Mouse (Mus musculus): ENCODE results near the gene Wfdc15a. TPM values are rescaled to one million over a fixed set of nuclear protein-coding genes. Genes with fewer than 3 reads are reported as not detected.
"Not testable (repeated sequence)": the region's sequence is repeated elsewhere in the genome, so short reads cannot be mapped to it uniquely, and the experiment has no call there.

Wfdc15a gene
- polyA plus RNA-seq (2016; fragmentation: Nextera tagmentation; extraction: Ambion mirVana): not detected in 2 replicates

GRCm38 (mm10) chr2:164199626-164200327 is at the start of gene Wfdc15a:
TSS of gene Wfdc15a (minus strand) at chr2:164200130.
- 72% methylated on average over 20 of the region's 20 CpGs for WGBS

GRCm38 (mm10) chr2:164238366-164238765 is 38.4 kb upstream of the Wfdc15a start, which contains the start of gene Svs2:
TSS of gene Svs2 (minus strand) at chr2:164238466.
- no peak for ATAC-seq (ENCODE audit: insufficient number of reproducible peaks, low FRiP score)

More at GRCm38 (mm10) chr2:164199626-164200327, at the start of gene Wfdc15a:
- Histone ChIP-seq H3K36me3 (no peaks in the 10 kb centered on the region), H3K9me3 (replicated peaks) (no peaks in the 10 kb centered on the region), H3K27me3 (replicated peaks) (no peaks in the 10 kb centered on the region), H3K4me2 (no peak within 1 kb of the TSS), H3K9ac (no peak within 1 kb of the TSS), H3K4me3 (no peak within 1 kb of the TSS), H3K27ac (ENCODE audit: poor library complexity, severe bottlenecking) (no peak within 1 kb of the TSS), H3K4me1 (replicated peaks) (no peaks in the 10 kb centered on the region)
- no peak for ATAC-seq (ENCODE audit: insufficient number of reproducible peaks, low FRiP score)

GRCm38 (mm10) chr2:164232671-164233070 is 32.7 kb upstream of the Wfdc15a start:
- no peaks in the 10 kb centered on the region for H3K36me3 ChIP-seq
- 82% methylated on average over 8 of the region's 8 CpGs for WGBS
- no peak overlapping the region for H3K4me2 ChIP-seq
- no peak overlapping the region for H3K27ac ChIP-seq (ENCODE audit: poor library complexity, severe bottlenecking)
- no peak overlapping the region for H3K9ac ChIP-seq
- no peak overlapping the region for H3K4me3 ChIP-seq
- H3K4me1 ChIP-seq (replicated peaks): no peaks in the 10 kb centered on the region
- no peaks in the 10 kb centered on the region for H3K9me3 ChIP-seq (replicated peaks)
- no peak for ATAC-seq (ENCODE audit: insufficient number of reproducible peaks, low FRiP score)
- H3K27me3 ChIP-seq (replicated peaks): no peaks in the 10 kb centered on the region

More at GRCm38 (mm10) chr2:164238366-164238765, 38.4 kb upstream of the Wfdc15a start, which contains the start of gene Svs2:
- Histone ChIP-seq H3K4me2 (no peak within 1 kb of the TSS), H3K9me3 (replicated peaks) (no peaks in the 10 kb centered on the region), H3K36me3 (no peaks in the 10 kb centered on the region), H3K27me3 (replicated peaks) (no peaks in the 10 kb centered on the region), H3K27ac (ENCODE audit: poor library complexity, severe bottlenecking) (no peak within 1 kb of the TSS), H3K4me1 (replicated peaks) (0 out of 2 replicates have a peak, but pooled peaks cover 6% of the 10 kb centered on the region), H3K9ac (no peak within 1 kb of the TSS), H3K4me3 (no peak within 1 kb of the TSS)
- WGBS: 82% methylated on average over 3 of the region's 3 CpGs

- 72% methylated on average over 8 of the region's 8 CpGs for WGBS
- no peak for ATAC-seq (ENCODE audit: insufficient number of reproducible peaks, low FRiP score)
These were observed 28.6 kb upstream of the Wfdc15a start for GRCm38 (mm10) chr2:164228361-164229070.

GRCm38 (mm10) chr2:164221522-164221921 is 21.6 kb upstream of the Wfdc15a start, which contains the start of gene Wfdc15b:
TSS of gene Wfdc15b (minus strand) at chr2:164221660.
- WGBS: 76% methylated on average over 11 of the region's 11 CpGs
- no peak for ATAC-seq (ENCODE audit: insufficient number of reproducible peaks, low FRiP score)
- Histone ChIP-seq H3K4me1 (replicated peaks) (no peaks in the 10 kb centered on the region), H3K36me3 (no peaks in the 10 kb centered on the region), H3K9me3 (replicated peaks) (no peaks in the 10 kb centered on the region), H3K9ac (no peak within 1 kb of the TSS), H3K4me2 (no peak within 1 kb of the TSS), H3K27ac (ENCODE audit: poor library complexity, severe bottlenecking) (no peak within 1 kb of the TSS), H3K27me3 (replicated peaks) (no peaks in the 10 kb centered on the region), H3K4me3 (no peak within 1 kb of the TSS)

More at GRCm38 (mm10) chr2:164228361-164229070, 28.6 kb upstream of the Wfdc15a start:
- H3K4me1 ChIP-seq (replicated peaks): no peaks in the 10 kb centered on the region
- no peak overlapping the region for H3K4me3 ChIP-seq
- no peaks in the 10 kb centered on the region for H3K9me3 ChIP-seq (replicated peaks)
- no peak overlapping the region for H3K9ac ChIP-seq
- no peaks in the 10 kb centered on the region for H3K36me3 ChIP-seq
- no peaks in the 10 kb centered on the region for H3K27me3 ChIP-seq (replicated peaks)
- H3K4me2 ChIP-seq: no peak overlapping the region
- H3K27ac ChIP-seq (ENCODE audit: poor library complexity, severe bottlenecking): no peak overlapping the region

GRCm38 (mm10) chr2:164219295-164219694 is 19.4 kb upstream of the Wfdc15a start:
- no peak for ATAC-seq (ENCODE audit: insufficient number of reproducible peaks, low FRiP score)
- H3K27ac ChIP-seq (ENCODE audit: poor library complexity, severe bottlenecking): no peak overlapping the region
- no peak overlapping the region for H3K4me2 ChIP-seq
- no peaks in the 10 kb centered on the region for H3K36me3 ChIP-seq
- H3K9ac ChIP-seq: no peak overlapping the region
- H3K27me3 ChIP-seq (replicated peaks): no peaks in the 10 kb centered on the region
- no peaks in the 10 kb centered on the region for H3K9me3 ChIP-seq (replicated peaks)
- no peaks in the 10 kb centered on the region for H3K4me1 ChIP-seq (replicated peaks)
- WGBS: 77% methylated on average over 9 of the region's 9 CpGs
- H3K4me3 ChIP-seq: no peak overlapping the region

GRCm38 (mm10) chr2:164212711-164213110 is 12.8 kb upstream of the Wfdc15a start:
- no peak for ATAC-seq (ENCODE audit: insufficient number of reproducible peaks, low FRiP score)
- no peak overlapping the region for H3K4me3 ChIP-seq
- H3K27ac ChIP-seq (ENCODE audit: poor library complexity, severe bottlenecking): no peak overlapping the region
- no peaks in the 10 kb centered on the region for H3K4me1 ChIP-seq (replicated peaks)
- H3K27me3 ChIP-seq (replicated peaks): no peaks in the 10 kb centered on the region
- WGBS: 75% methylated on average over 5 of the region's 5 CpGs
- no peak overlapping the region for H3K9ac ChIP-seq
- no peaks in the 10 kb centered on the region for H3K36me3 ChIP-seq
- H3K9me3 ChIP-seq (replicated peaks): peaks cover 5% of the 10 kb centered on the region; the same call in 1 of the 2 replicates
- no peak overlapping the region for H3K4me2 ChIP-seq

- Histone ChIP-seq H3K9me3 (replicated peaks) (peaks cover 5% of the 10 kb centered on the region; the same call in 1 of the 2 replicates), H3K9ac (no peak overlapping the region), H3K27ac (ENCODE audit: poor library complexity, severe bottlenecking) (no peak overlapping the region), H3K4me1 (replicated peaks) (no peaks in the 10 kb centered on the region), H3K27me3 (replicated peaks) (no peaks in the 10 kb centered on the region), H3K4me3 (no peak overlapping the region), H3K36me3 (no peaks in the 10 kb centered on the region), H3K4me2 (no peak overlapping the region)
- 90% methylated on average over 4 of the region's 4 CpGs for WGBS
- no peak for ATAC-seq (ENCODE audit: insufficient number of reproducible peaks, low FRiP score)
These were observed 11.0 kb upstream of the Wfdc15a start for GRCm38 (mm10) chr2:164210892-164211291.

GRCm38 (mm10) chr2:164206676-164207075 is 6.7 kb upstream of the Wfdc15a start:
- no peak overlapping the region for H3K9ac ChIP-seq

GRCm38 (mm10) chr2:164206011-164206410 is 6.1 kb upstream of the Wfdc15a start:
- not testable (repeated sequence) for H3K9ac ChIP-seq; H3K4me2 ChIP-seq; ATAC-seq (ENCODE audit: insufficient number of reproducible peaks, low FRiP score); H3K36me3 ChIP-seq; H3K4me3 ChIP-seq; H3K27ac ChIP-seq (ENCODE audit: poor library complexity, severe bottlenecking); H3K4me1 ChIP-seq (replicated peaks); H3K9me3 ChIP-seq (replicated peaks); H3K27me3 ChIP-seq (replicated peaks)
- WGBS: 88% methylated on average over 10 of the region's 10 CpGs

More at GRCm38 (mm10) chr2:164206676-164207075, 6.7 kb upstream of the Wfdc15a start:
- Histone ChIP-seq H3K27ac (ENCODE audit: poor library complexity, severe bottlenecking) (no peak overlapping the region), H3K4me3 (no peak overlapping the region), H3K27me3 (replicated peaks) (no peaks in the 10 kb centered on the region), H3K36me3 (no peaks in the 10 kb centered on the region), H3K9me3 (replicated peaks) (peaks cover 5% of the 10 kb centered on the region; the same call in 1 of the 2 replicates), H3K4me1 (replicated peaks) (no peaks in the 10 kb centered on the region), H3K4me2 (no peak overlapping the region)
- 61% methylated on average over 4 of the region's 4 CpGs for WGBS
- no peak for ATAC-seq (ENCODE audit: insufficient number of reproducible peaks, low FRiP score)

- no peak overlapping the region for H3K27ac ChIP-seq (ENCODE audit: poor library complexity, severe bottlenecking)
- H3K4me3 ChIP-seq: no peak overlapping the region
- H3K36me3 ChIP-seq: no peaks in the 10 kb centered on the region
- H3K9me3 ChIP-seq (replicated peaks): 0 out of 2 replicates have a peak, but pooled peaks cover under 1% of the 10 kb centered on the region
- no peak overlapping the region for H3K4me2 ChIP-seq
- H3K4me1 ChIP-seq (replicated peaks): no peaks in the 10 kb centered on the region
- ATAC-seq (ENCODE audit: insufficient number of reproducible peaks, low FRiP score): no peak
- H3K9ac ChIP-seq: no peak overlapping the region
- 78% methylated on average over 5 of the region's 5 CpGs for WGBS
- no peaks in the 10 kb centered on the region for H3K27me3 ChIP-seq (replicated peaks)
These were observed 3.3 kb downstream of the Wfdc15a start for GRCm38 (mm10) chr2:164196700-164196990.

Data from heart, embryonic 12.5 days (tissue).